Mouse (Mus musculus) olfactory bulb, adult 2 months (tissue): ENCODE results near the gene Lias.

ENCODE experiments used
- CTCF ChIP-seq: fragments of 200-500 bp; IDR thresholded peaks from 2 replicates; pipeline ENCODE4 v1.5.1; 2012; ENCODE audit warnings: low read depth, mild to moderate bottlenecking, low read length, moderate library complexity; ENCODE audit not compliant: insufficient read depth
- POLR2A ChIP-seq: fragments of 200-500 bp; IDR thresholded peaks from 2 replicates; pipeline ENCODE4 v1.6.1; 2012; ENCODE audit warnings: mild to moderate bottlenecking, low read depth, low read length, moderate library complexity; ENCODE audit not compliant: insufficient read depth

DNA sequence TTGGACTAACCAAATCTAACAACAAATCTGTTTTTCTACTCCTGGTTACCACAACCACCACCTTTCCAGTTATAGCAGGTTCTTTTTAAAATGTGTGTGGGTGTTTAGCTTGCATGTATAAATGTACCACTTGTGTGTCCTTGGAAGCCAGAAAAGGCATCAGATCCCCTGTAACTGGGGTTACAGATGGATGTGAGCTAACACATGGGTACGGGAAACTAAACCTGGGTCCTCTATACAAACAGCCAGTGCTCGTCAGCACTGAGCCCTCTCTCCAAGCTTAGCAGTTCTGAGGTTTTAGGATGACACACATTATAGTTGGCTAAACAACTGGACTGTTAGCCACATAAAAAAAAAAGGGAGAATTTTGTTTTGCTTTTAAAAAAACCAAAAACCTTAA lies 5.6 kb upstream of the Lias start:
- TF ChIP-seq POLR2A (no peak), CTCF (no peak)
